Mouse (Mus musculus) lung, embryonic 15.5 days (tissue): Measurements from ENCODE around the gene Prss45. TPM values are rescaled to one million over a fixed set of nuclear protein-coding genes. Genes with fewer than 3 reads are reported as not detected.

Source experiments
- ATAC-seq: fragments of 200-750 bp; cut with Nextera tagmentation; 2 replicates; pipeline ENCODE4 v1.8.0; 2017; ENCODE audit warnings: moderate number of reproducible peaks, borderline replicate concordance; ENCODE audit not compliant: low FRiP score, low TSS enrichment; ENCODE audit errors: extremely low read depth
- H3K27ac ChIP-seq: fragments of 300-500 bp; sonication (generic); 2 replicates; pipeline ENCODE4 v1.5.1; 2015; ENCODE audit warnings: moderate library complexity, mild to moderate bottlenecking, inconsistent platforms
- H3K27me3 ChIP-seq: fragments of 300-500 bp; sonication (generic); 2 replicates; pipeline ENCODE4 v1.6.1; 2015; ENCODE audit warnings: inconsistent platforms
- H3K36me3 ChIP-seq: fragments of 300-500 bp; sonication (generic); 2 replicates; pipeline ENCODE4 v1.6.1; 2015; ENCODE audit warnings: inconsistent platforms
- H3K4me1 ChIP-seq: fragments of 300-500 bp; sonication (generic); 2 replicates; pipeline ENCODE4 v1.6.1; 2015; ENCODE audit warnings: inconsistent platforms
- H3K4me2 ChIP-seq: fragments of 300-500 bp; sonication (generic); 2 replicates; pipeline ENCODE4 v1.6.1; 2015; ENCODE audit warnings: inconsistent platforms, mild to moderate bottlenecking, moderate library complexity
- H3K4me3 ChIP-seq: fragments of 300-500 bp; sonication (generic); 2 replicates; pipeline ENCODE4 v1.5.1; 2015; ENCODE audit warnings: mild to moderate bottlenecking, inconsistent platforms
- H3K9ac ChIP-seq: fragments of 300-500 bp; sonication (generic); 2 replicates; pipeline ENCODE4 v1.6.1; 2015; ENCODE audit warnings: inconsistent platforms
- H3K9me3 ChIP-seq: fragments of 300-500 bp; sonication (generic); 2 replicates; pipeline ENCODE4 v1.6.1; 2016; ENCODE audit warnings: inconsistent platforms
- WGBS: fragments of 180-500 bp; shearing (Covaris S2); methylation state at CpG from one replicate; pipeline ENCODE4 v1.1.7; 2015; 5-methylcytosine and 5-hydroxymethylcytosine counted together
- polyA plus RNA-seq: library from polyadenylated mRNA; unstranded; fragments of >200 nt; fragmentation: Nextera tagmentation; extraction: Ambion mirVana; gene quantifications from 2 replicates; pipeline ENCODE4 v1.2.1, GENCODE M21; 2015

Prss45 gene
- polyA plus RNA-seq, 1 experiment from 2014 or later = not detected

GRCm38 (mm10) chr9:110887388-110888303 lies 53.3 kb downstream of the Prss45 start:
- ATAC-seq = no peak
- H3K27ac ChIP-seq = no peak overlapping the region
- 0 out of 2 replicates have a peak, but pooled peaks cover 7% of the 10 kb centered on the region for H3K4me1 ChIP-seq
- no peaks in the 10 kb centered on the region for H3K9me3 ChIP-seq
- no peaks in the 10 kb centered on the region for H3K27me3 ChIP-seq
- no peaks in the 10 kb centered on the region; the same call in 1 of the 2 replicates for H3K36me3 ChIP-seq
- H3K4me3 ChIP-seq = no peak overlapping the region
- H3K9ac ChIP-seq = no peak overlapping the region
- WGBS = 57% methylated on average over 9 of the region's 9 CpGs
- H3K4me2 ChIP-seq = no peak overlapping the region

- 90% methylated on average over 14 of the region's 14 CpGs for WGBS
Observed at GRCm38 (mm10) chr9:110888935-110889334, 54.5 kb downstream of the Prss45 start.

GRCm38 (mm10) chr9:110890026-110890783 lies 55.8 kb downstream of the Prss45 start:
- 16% methylated on average over 21 of the region's 21 CpGs for WGBS
- no peaks in the 10 kb centered on the region; the same call in 1 of the 2 replicates for H3K36me3 ChIP-seq
- no peak for ATAC-seq
- no peak overlapping the region for H3K4me3 ChIP-seq
- no peak overlapping the region for H3K27ac ChIP-seq
- H3K27me3 ChIP-seq = no peaks in the 10 kb centered on the region
- H3K4me1 ChIP-seq = 0 out of 2 replicates have a peak, but pooled peaks cover 7% of the 10 kb centered on the region
- H3K4me2 ChIP-seq = no peak overlapping the region
- H3K9ac ChIP-seq = no peak overlapping the region
- no peaks in the 10 kb centered on the region for H3K9me3 ChIP-seq

More at GRCm38 (mm10) chr9:110888935-110889334, 54.5 kb downstream of the Prss45 start:
- Histone ChIP-seq H3K4me1 (0 out of 2 replicates have a peak, but pooled peaks cover 7% of the 10 kb centered on the region), H3K4me3 (no peak overlapping the region), H3K27ac (no peak overlapping the region), H3K9me3 (no peaks in the 10 kb centered on the region), H3K4me2 (no peak overlapping the region), H3K27me3 (no peaks in the 10 kb centered on the region), H3K36me3 (no peaks in the 10 kb centered on the region; the same call in 1 of the 2 replicates), H3K9ac (no peak overlapping the region)
- ATAC-seq = no peak

Other genes with a start within 250 kb of the Prss45 start
- 51.2 and 55.6 TPM in 2 replicates for gene Nradd, start 210.1 kb upstream of the Prss45 start, polyA plus RNA-seq
- 3.6 and 4.2 TPM in 2 replicates for gene Nbeal2, start 180.4 kb upstream of the Prss45 start, polyA plus RNA-seq
- gene Ccdc12, start 178.1 kb upstream of the Prss45 start, polyA plus RNA-seq = 151 TPM in 2 replicates
- 19.8 and 68.6 TPM in 2 replicates for gene Myl3, start 92.7 kb upstream of the Prss45 start, polyA plus RNA-seq
- gene Pth1r, start 87.4 kb upstream of the Prss45 start, polyA plus RNA-seq = 78.8 and 79.7 TPM in 2 replicates
- gene Prss42, start 36.4 kb upstream of the Prss45 start, polyA plus RNA-seq = not detected in 2 replicates
- gene Prss44, start 20.6 kb upstream of the Prss45 start, polyA plus RNA-seq = not detected in 2 replicates
- not detected in 2 replicates for gene Prss43, start 7.9 kb upstream of the Prss45 start, polyA plus RNA-seq
- gene Prss46, start 9.9 kb downstream of the Prss45 start, polyA plus RNA-seq = not detected in 2 replicates
- gene Prss50, start 23.4 kb downstream of the Prss45 start, polyA plus RNA-seq = 0.14 TPM in 1 of 2 replicates, not detected in the other
- 5.9 and 8.7 TPM in 2 replicates for gene Als2cl, start 45.3 kb downstream of the Prss45 start, polyA plus RNA-seq
- 1.1 and 1.3 TPM in 2 replicates for gene Tmie, start 45.5 kb downstream of the Prss45 start, polyA plus RNA-seq
- gene Fam240a, start 82.3 kb downstream of the Prss45 start, polyA plus RNA-seq = not detected in 2 replicates
- gene Tdgf1, start 111.6 kb downstream of the Prss45 start, polyA plus RNA-seq = not detected in 2 replicates
- gene Lrrc2, start 117.0 kb downstream of the Prss45 start, polyA plus RNA-seq = 0.19 and 0.45 TPM in 2 replicates
- gene Rtp3, start 156.0 kb downstream of the Prss45 start, polyA plus RNA-seq = 1.1 TPM in 2 replicates
- gene Ltf, start 184.7 kb downstream of the Prss45 start, polyA plus RNA-seq = 1.5 and 2.7 TPM in 2 replicates
- 3.7 and 4.6 TPM in 2 replicates for gene Ccrl2, start 222.9 kb downstream of the Prss45 start, polyA plus RNA-seq